Mouse (Mus musculus) megakaryocyte, embryonic 14.5 days (primary cell): ENCODE measurements around the gene Cox4i2.

Experiments
- FLI1 ChIP-seq: IDR thresholded peaks from 2 replicates; pipeline ENCODE4 v1.6.1; 2012; ENCODE audit warnings: low read length, inconsistent platforms, mixed read lengths
- GATA1 ChIP-seq: IDR thresholded peaks from 3 replicates; pipeline ENCODE4 v1.6.1; 2012; ENCODE audit warnings: mixed read lengths, low read length, inconsistent platforms, borderline replicate concordance

- TF ChIP-seq GATA1 (no peak), FLI1 (no peak)
Observed at GRCm38 (mm10) chr2:152739842-152740260, 14.1 kb upstream of the Cox4i2 start.
